Mouse (Mus musculus): ENCODE results near the gene B230118H07Rik. TPM values are rescaled to one million over a fixed set of nuclear protein-coding genes. Genes with fewer than 3 reads are reported as not detected.
"Not testable (repeated sequence)": the region's sequence is repeated elsewhere in the genome, so short reads cannot be mapped to it uniquely, and the experiment has no call there.

Gene B230118H07Rik
- total RNA-seq, 2 experiments from 2014 or later = 26.3 to 29.4 TPM

GRCm38 (mm10) chr2:101545593-101545992 is 103.7 kb downstream of the B230118H07Rik start:
- intact Hi-C loops (cut with DNase I) = no loop called here

GRCm38 (mm10) chr2:101543704-101544417 is 105.5 kb downstream of the B230118H07Rik start:
- DNase-seq (ENCODE audit: low spot score in 2 of 2) = no peak
- intact Hi-C loops (cut with DNase I) = no loop called here

More at GRCm38 (mm10) chr2:101545593-101545992, 103.7 kb downstream of the B230118H07Rik start:
- DNase-seq (ENCODE audit: low spot score in 2 of 2) = no peak

GRCm38 (mm10) chr2:101536887-101537286 is 112.4 kb downstream of the B230118H07Rik start:
- intact Hi-C loops (cut with DNase I); DNase-seq (ENCODE audit: low spot score in 2 of 2): not testable (repeated sequence)

- intact Hi-C loops (cut with DNase I) = no loop called here
- no peak for DNase-seq (ENCODE audit: low spot score in 2 of 2)
Measured at GRCm38 (mm10) chr2:101533741-101534140, 115.6 kb downstream of the B230118H07Rik start.

GRCm38 (mm10) chr2:101525503-101526381 is 123.6 kb downstream of the B230118H07Rik start:
- DNase-seq (ENCODE audit: low spot score in 2 of 2) = peak; percentile 39 to 62
- intact Hi-C loops (cut with DNase I) = loop anchor here (1.0 kb wide), 1 partner anchor 128 kb away; no protein-coding TSS in a partner anchor

GRCm38 (mm10) chr2:101525091-101525490 is 124.2 kb downstream of the B230118H07Rik start:
- DNase-seq (ENCODE audit: low spot score in 2 of 2) = no peak
- intact Hi-C loops (cut with DNase I) = loop anchor here (1.0 kb wide), 1 partner anchor 128 kb away; no protein-coding TSS in a partner anchor

- intact Hi-C loops (cut with DNase I) = no loop called here
- DNase-seq (ENCODE audit: low spot score in 2 of 2) = no peak
Measured at GRCm38 (mm10) chr2:101520503-101520902, 128.8 kb downstream of the B230118H07Rik start.

GRCm38 (mm10) chr2:101519928-101520327 is 129.4 kb downstream of the B230118H07Rik start:
- intact Hi-C loops (cut with DNase I) = no loop called here
- DNase-seq (ENCODE audit: low spot score in 2 of 2) = no peak

Other genes with a start within 250 kb of the B230118H07Rik start
- not detected for gene Rag2, start 24.8 kb downstream of the B230118H07Rik start, total RNA-seq (2021)
- gene Rag1, start within 50 bp of the B230118H07Rik start, total RNA-seq (2021) = under 1 TPM; 0.25 to 0.29 TPM
- gene Traf6, start 28.9 kb upstream of the B230118H07Rik start, total RNA-seq (2021) = 10 to 100 TPM; 10.3 to 11.5 TPM
- gene Prr5l, start 233.5 kb upstream of the B230118H07Rik start, total RNA-seq (2021) = 10 to 100 TPM in 1 of 2 experiments, 1 to 10 TPM in 1; 6.3 to 11.6 TPM
- 10 to 100 TPM; 41.4 to 41.9 TPM for gene Commd9, start 236.7 kb upstream of the B230118H07Rik start, total RNA-seq (2021)